Mouse (Mus musculus): ENCODE data around the gene Eefsec. TPM values are rescaled to one million over a fixed set of nuclear protein-coding genes. Genes with fewer than 3 reads are reported as not detected.

Eefsec gene
- 1 to 10 TPM; 6.4 to 7.5 TPM for total RNA-seq (2021)
- long read RNA-seq, experiment 1, transcript Eefsec-201 (7 exons, 2,679 nt): major isoform, 16 of 18 reads
- long read RNA-seq, experiment 1, partial matches to known transcripts: 0 of 18 reads
- long read RNA-seq, experiment 1, other reads (novel, unspliced or antisense): 2 of 18 reads
- long read RNA-seq, experiment 2, transcript Eefsec-201 (7 exons, 2,679 nt): major isoform, 13 of 16 reads
- long read RNA-seq, experiment 2, partial matches to known transcripts: 0 of 16 reads
- long read RNA-seq, experiment 2, other reads (novel, unspliced or antisense): 3 of 16 reads

- peak; percentile 85 for DNase-seq
- intact Hi-C loops (cut with DNase I; ENCODE audit: low total_unique reads): no loop called here
These were observed at the start of gene Eefsec for GRCm38 (mm10) chr6:88446063-88447002. TSS of gene Eefsec (minus strand) at chr6:88446539.

GRCm38 (mm10) chr6:88493712-88494111, 47.4 kb upstream of the Eefsec start:
- no peak for DNase-seq
- intact Hi-C loops (cut with DNase I; ENCODE audit: low total_unique reads): loop anchor here (10.0 kb wide), 1 partner anchor 309 kb away; no protein-coding TSS in a partner anchor

GRCm38 (mm10) chr6:88490629-88491354, 44.5 kb upstream of the Eefsec start:
- intact Hi-C loops (cut with DNase I; ENCODE audit: low total_unique reads): loop anchor here (10.0 kb wide), 1 partner anchor 306 kb away; no protein-coding TSS in a partner anchor
- peak; percentile 53 for DNase-seq

GRCm38 (mm10) chr6:88489834-88490233, 43.5 kb upstream of the Eefsec start:
- intact Hi-C loops (cut with DNase I; ENCODE audit: low total_unique reads): loop anchor here (10.0 kb wide), 1 partner anchor 305 kb away; no protein-coding TSS in a partner anchor
- no peak for DNase-seq

GRCm38 (mm10) chr6:88489026-88489425, 42.7 kb upstream of the Eefsec start:
- DNase-seq: no peak
- intact Hi-C loops (cut with DNase I; ENCODE audit: low total_unique reads): no loop called here

GRCm38 (mm10) chr6:88486893-88487292, 40.6 kb upstream of the Eefsec start:
- intact Hi-C loops (cut with DNase I; ENCODE audit: low total_unique reads): no loop called here
- DNase-seq: peak; percentile 40

- no peak for DNase-seq
- intact Hi-C loops (cut with DNase I; ENCODE audit: low total_unique reads): no loop called here
These were observed 39.0 kb upstream of the Eefsec start for GRCm38 (mm10) chr6:88485378-88485777.

- intact Hi-C loops (cut with DNase I; ENCODE audit: low total_unique reads): no loop called here
- DNase-seq: no peak
These were observed 37.6 kb upstream of the Eefsec start for GRCm38 (mm10) chr6:88483913-88484312.

GRCm38 (mm10) chr6:88483111-88483510, 36.8 kb upstream of the Eefsec start:
- intact Hi-C loops (cut with DNase I; ENCODE audit: low total_unique reads): no loop called here
- no peak for DNase-seq

GRCm38 (mm10) chr6:88480421-88480820, 34.1 kb upstream of the Eefsec start:
- intact Hi-C loops (cut with DNase I; ENCODE audit: low total_unique reads): no loop called here
- no peak for DNase-seq

GRCm38 (mm10) chr6:88469878-88470277, 23.5 kb upstream of the Eefsec start:
- no peak for DNase-seq
- intact Hi-C loops (cut with DNase I; ENCODE audit: low total_unique reads): no loop called here

GRCm38 (mm10) chr6:88465181-88465920, 19.0 kb upstream of the Eefsec start, which contains the start of gene Ruvbl1:
TSS of gene Ruvbl1 (plus strand) at chr6:88465409.
- intact Hi-C loops (cut with DNase I; ENCODE audit: low total_unique reads): no loop called here
- DNase-seq: peak; percentile 90

- intact Hi-C loops (cut with DNase I; ENCODE audit: low total_unique reads): no loop called here
- DNase-seq: no peak
These were observed 8.2 kb upstream of the Eefsec start for GRCm38 (mm10) chr6:88454545-88454944.

- no peak for DNase-seq
- intact Hi-C loops (cut with DNase I; ENCODE audit: low total_unique reads): no loop called here
These were observed 1.1 kb upstream of the Eefsec start for GRCm38 (mm10) chr6:88447454-88447853.

- intact Hi-C loops (cut with DNase I; ENCODE audit: low total_unique reads): no loop called here
- no peak for DNase-seq
These were observed 678 bp downstream of the Eefsec start for GRCm38 (mm10) chr6:88445661-88446060.

- intact Hi-C loops (cut with DNase I; ENCODE audit: low total_unique reads): no loop called here
- no peak for DNase-seq
These were observed 2.1 kb downstream of the Eefsec start for GRCm38 (mm10) chr6:88444076-88444750.

GRCm38 (mm10) chr6:88443446-88443845, 2.9 kb downstream of the Eefsec start:
- intact Hi-C loops (cut with DNase I; ENCODE audit: low total_unique reads): no loop called here
- DNase-seq: no peak

GRCm38 (mm10) chr6:88442551-88442950, 3.8 kb downstream of the Eefsec start:
- intact Hi-C loops (cut with DNase I; ENCODE audit: low total_unique reads): no loop called here
- DNase-seq: no peak

Data from gastrocnemius, postnatal 14 days (tissue).